Mouse (Mus musculus) liver, embryonic 16.5 days (tissue): ENCODE measurements around the gene Xcl1. TPM values are rescaled to one million over a fixed set of nuclear protein-coding genes. Genes with fewer than 3 reads are reported as not detected.
"Not testable (repeated sequence)": the region's sequence is repeated elsewhere in the genome, so short reads cannot be mapped to it uniquely, and the experiment has no call there.

Experiments used
- ATAC-seq: fragments of 200-750 bp; cut with Nextera tagmentation; 2 replicates; pipeline ENCODE4 v1.8.0; 2017; ENCODE audit warnings: low read depth, mild to moderate bottlenecking, moderate number of reproducible peaks, moderate library complexity
- H3K27ac ChIP-seq: fragments of 300-500 bp; sonication (generic); 2 replicates; pipeline ENCODE4 v1.5.1; 2014; ENCODE audit warnings: mild to moderate bottlenecking, low read length
- H3K27me3 ChIP-seq: fragments of 300-500 bp; sonication (generic); 2 replicates; pipeline ENCODE4 v1.6.1; 2014; ENCODE audit warnings: low read depth, low read length, mixed read lengths; ENCODE audit not compliant: control insufficient read depth, insufficient read depth
- H3K36me3 ChIP-seq: fragments of 300-500 bp; sonication (generic); 2 replicates; pipeline ENCODE4 v1.6.1; 2014; ENCODE audit warnings: mild to moderate bottlenecking; ENCODE audit not compliant: control insufficient read depth, insufficient read depth
- H3K4me1 ChIP-seq: fragments of 300-500 bp; sonication (generic); 2 replicates; pipeline ENCODE4 v1.6.1; 2014; ENCODE audit warnings: low read depth, low read length, mixed read lengths; ENCODE audit not compliant: control insufficient read depth
- H3K4me2 ChIP-seq: fragments of 300-500 bp; sonication (generic); 2 replicates; pipeline ENCODE4 v1.6.1; 2014; ENCODE audit warnings: low read depth, low read length, mixed read lengths
- H3K4me3 ChIP-seq: fragments of 300-500 bp; sonication (generic); 2 replicates; pipeline ENCODE4 v1.5.1; 2014; ENCODE audit warnings: low read depth, mild to moderate bottlenecking, low read length
- H3K9ac ChIP-seq: fragments of 300-500 bp; sonication (generic); 2 replicates; pipeline ENCODE4 v1.6.1; 2014; ENCODE audit warnings: low read depth, low read length
- H3K9me3 ChIP-seq: fragments of 300-500 bp; sonication (generic); replicated peaks from 2 replicates; pipeline ENCODE4 v1.6.1; 2016; ENCODE audit warnings: low read length; ENCODE audit not compliant: control insufficient read depth
- WGBS: fragments of 180-500 bp; shearing (Covaris S2); extraction: QIAGEN DNeasy Blood & Tissue Kit; methylation state at CpG from one replicate; pipeline ENCODE4 v1.1.7; 2014; ENCODE audit not compliant: insufficient replicate concordance; 5-methylcytosine and 5-hydroxymethylcytosine counted together
- polyA plus RNA-seq: library from polyadenylated mRNA; unstranded; fragments of >200 nt; fragmentation: Nextera tagmentation; extraction: Ambion mirVana; gene quantifications from 2 replicates; pipeline ENCODE4 v1.2.1, GENCODE M21; 2015

Xcl1 gene
- not detected in 2 replicates for polyA plus RNA-seq

DNA sequence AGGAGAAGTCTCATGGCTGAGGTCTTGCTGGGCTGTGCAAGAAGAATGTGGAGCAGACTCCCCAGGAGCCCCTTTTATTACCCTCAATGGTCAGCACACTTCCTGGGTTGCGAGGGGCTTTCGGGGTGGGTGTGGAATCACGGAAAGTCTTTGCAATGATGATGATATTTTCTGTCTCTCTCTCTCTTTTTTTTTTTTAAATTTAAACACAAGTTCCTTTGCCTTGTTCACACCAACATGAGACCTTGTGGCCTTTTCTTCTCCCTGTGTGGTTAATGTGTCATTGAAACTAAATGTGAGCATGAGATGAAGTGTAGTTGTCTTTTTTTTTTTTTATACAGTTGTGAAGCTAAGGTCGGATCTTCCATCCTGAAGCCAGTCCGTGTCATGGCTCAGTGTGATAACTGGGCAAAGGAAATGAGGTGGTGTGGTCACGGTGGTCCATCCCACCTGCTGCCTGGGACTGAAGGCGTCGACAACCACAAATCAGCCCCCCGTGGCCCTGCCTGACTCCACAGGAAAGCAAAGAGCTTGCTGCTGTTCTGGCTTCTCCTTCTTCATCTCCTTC is at the start of gene Xcl1:
TSS of gene Xcl1 (minus strand) at position 51 of the 568 bp plus-strand sequence.
- 33% methylated on average over 9 of the region's 9 CpGs for WGBS
- ATAC-seq = no peak

DNA sequence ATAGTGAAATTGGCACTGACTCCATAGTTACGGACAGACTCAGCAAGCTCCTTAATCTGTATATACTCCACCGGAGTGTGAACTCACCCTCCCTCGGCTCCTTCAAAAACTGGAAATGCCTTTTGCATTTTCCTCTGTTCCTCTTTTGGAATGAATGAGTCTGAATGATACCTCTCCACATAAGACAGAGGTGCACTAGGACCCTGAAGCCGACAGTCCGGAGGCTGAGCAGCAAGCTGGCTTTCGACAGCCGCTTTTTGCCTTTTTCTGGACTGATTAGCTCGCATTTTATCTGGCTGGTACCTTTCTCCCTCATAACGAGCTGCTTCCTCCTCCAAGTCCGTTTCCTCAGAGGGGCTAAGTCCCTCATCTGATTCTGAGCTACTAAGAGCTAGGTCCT is 49.4 kb upstream of the Xcl1 start:
- not testable (repeated sequence) for H3K4me2 ChIP-seq, H3K9ac ChIP-seq, ATAC-seq, H3K4me3 ChIP-seq, H3K27ac ChIP-seq, H3K27me3 ChIP-seq, H3K36me3 ChIP-seq, H3K9me3 ChIP-seq, H3K4me1 ChIP-seq
- WGBS = 67% methylated on average over 10 of the region's 10 CpGs

More for the DNA sequence above, at the start of gene Xcl1:
- H3K27me3 ChIP-seq = no peaks in the 10 kb centered on the region
- no peaks in the 10 kb centered on the region for H3K4me1 ChIP-seq
- H3K27ac ChIP-seq = no peak within 1 kb of the TSS
- H3K9me3 ChIP-seq = no peaks in the 10 kb centered on the region
- no peak within 1 kb of the TSS for H3K4me2 ChIP-seq
- H3K36me3 ChIP-seq = no peaks in the 10 kb centered on the region
- no peak within 1 kb of the TSS for H3K4me3 ChIP-seq
- no peak within 1 kb of the TSS for H3K9ac ChIP-seq

DNA sequence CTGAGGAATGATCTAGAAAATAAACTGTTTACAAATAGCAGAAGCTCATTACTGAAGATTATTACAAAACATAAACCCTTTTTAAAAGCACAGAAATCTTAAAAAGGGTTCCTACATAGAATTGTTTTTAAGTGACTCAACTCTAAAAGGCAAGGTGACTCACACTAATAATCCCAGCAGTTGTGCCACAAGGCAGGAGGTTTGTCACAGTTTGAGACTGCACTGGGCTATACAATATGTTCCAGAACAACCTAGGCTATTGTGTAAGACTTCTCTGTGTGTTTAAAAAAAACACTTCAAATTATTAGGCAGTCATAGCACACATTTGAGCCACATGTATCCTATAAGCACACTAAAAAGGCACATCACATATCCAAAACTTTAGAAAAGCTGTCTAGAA is 42.0 kb upstream of the Xcl1 start:
- Histone ChIP-seq H3K4me3 (no peak overlapping the region), H3K27me3 (no peaks in the 10 kb centered on the region), H3K4me2 (no peak overlapping the region), H3K9ac (no peak overlapping the region), H3K27ac (no peak overlapping the region), H3K36me3 (no peaks in the 10 kb centered on the region), H3K9me3 (no peaks in the 10 kb centered on the region), H3K4me1 (no peaks in the 10 kb centered on the region)
- no peak for ATAC-seq

DNA sequence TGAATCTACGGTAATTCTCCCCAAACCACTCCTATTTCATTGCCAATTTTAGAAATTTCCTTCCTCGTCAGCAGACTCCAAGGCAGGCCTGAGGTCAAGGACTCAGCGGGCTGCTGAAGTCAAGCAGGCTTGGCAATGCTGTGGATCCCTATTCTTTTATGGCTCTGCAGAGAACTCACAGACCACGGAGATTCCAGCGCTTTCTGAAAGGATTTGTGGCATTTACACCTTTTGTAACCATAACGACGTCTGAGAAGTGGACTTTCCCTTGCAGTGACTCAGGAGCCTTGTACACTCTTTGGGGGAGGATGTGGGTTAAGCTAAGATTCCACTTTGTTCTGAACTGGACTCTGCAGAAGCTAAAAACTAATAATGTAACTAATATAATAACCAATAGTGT is 40.4 kb upstream of the Xcl1 start:
- H3K4me2 ChIP-seq = no peak overlapping the region
- no peak overlapping the region for H3K9ac ChIP-seq
- no peak overlapping the region for H3K4me3 ChIP-seq
- H3K9me3 ChIP-seq = no peaks in the 10 kb centered on the region
- H3K27ac ChIP-seq = no peak overlapping the region
- 48% methylated on average over 7 of the region's 7 CpGs for WGBS
- H3K36me3 ChIP-seq = no peaks in the 10 kb centered on the region
- no peak for ATAC-seq
- H3K4me1 ChIP-seq = no peaks in the 10 kb centered on the region
- H3K27me3 ChIP-seq = no peaks in the 10 kb centered on the region

DNA sequence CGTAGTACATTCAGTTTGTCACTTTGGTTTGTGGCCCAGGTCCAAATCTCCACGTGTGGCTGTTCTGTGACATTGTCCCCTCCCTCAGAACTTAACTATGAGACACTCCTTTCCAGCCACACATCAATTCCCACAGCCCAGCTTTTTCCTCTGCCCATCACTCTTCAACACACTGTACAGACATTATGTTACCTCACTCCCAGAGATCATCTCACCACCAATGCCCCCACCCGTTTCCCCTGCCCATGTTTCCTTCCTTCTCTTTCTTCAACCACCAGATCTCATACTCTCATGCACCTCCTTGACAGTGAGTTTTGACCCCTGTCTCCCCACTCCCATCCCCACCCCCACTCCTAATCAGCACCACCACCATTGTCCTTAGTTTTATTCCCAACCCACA is 39.9 kb upstream of the Xcl1 start:
- no peak overlapping the region for H3K27ac ChIP-seq
- no peaks in the 10 kb centered on the region for H3K36me3 ChIP-seq
- ATAC-seq = no peak
- no peak overlapping the region for H3K4me2 ChIP-seq
- H3K27me3 ChIP-seq = no peaks in the 10 kb centered on the region
- 34% methylated on average over 3 of the region's 3 CpGs for WGBS
- H3K4me3 ChIP-seq = no peak overlapping the region
- no peaks in the 10 kb centered on the region for H3K9me3 ChIP-seq
- H3K9ac ChIP-seq = no peak overlapping the region
- no peaks in the 10 kb centered on the region for H3K4me1 ChIP-seq

DNA sequence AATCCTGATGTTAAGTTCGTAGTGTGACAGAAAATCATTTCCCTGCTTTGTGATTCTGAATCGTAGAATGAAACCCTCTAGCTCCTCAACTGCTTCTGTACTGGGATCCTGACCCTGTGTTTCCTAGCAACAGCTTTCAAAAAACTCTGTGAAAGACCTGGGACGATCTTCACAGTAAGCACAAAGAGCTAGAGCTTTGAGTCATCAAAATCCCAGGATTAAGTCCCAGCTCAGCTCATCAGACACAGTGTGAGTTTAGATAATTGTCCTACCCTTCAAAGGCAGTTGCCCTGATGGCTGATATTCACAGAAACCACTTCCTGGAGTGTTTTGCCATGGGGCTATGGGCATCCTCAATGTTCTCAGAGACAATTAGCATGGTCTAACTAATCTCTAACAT is 38.5 kb upstream of the Xcl1 start:
- Histone ChIP-seq H3K4me1 (no peaks in the 10 kb centered on the region), H3K4me2 (no peak overlapping the region), H3K4me3 (no peak overlapping the region), H3K27ac (no peak overlapping the region), H3K36me3 (no peaks in the 10 kb centered on the region), H3K9me3 (no peaks in the 10 kb centered on the region), H3K27me3 (no peaks in the 10 kb centered on the region), H3K9ac (no peak overlapping the region)
- WGBS = 39% methylated on average over 3 of the region's 3 CpGs
- ATAC-seq = no peak

DNA sequence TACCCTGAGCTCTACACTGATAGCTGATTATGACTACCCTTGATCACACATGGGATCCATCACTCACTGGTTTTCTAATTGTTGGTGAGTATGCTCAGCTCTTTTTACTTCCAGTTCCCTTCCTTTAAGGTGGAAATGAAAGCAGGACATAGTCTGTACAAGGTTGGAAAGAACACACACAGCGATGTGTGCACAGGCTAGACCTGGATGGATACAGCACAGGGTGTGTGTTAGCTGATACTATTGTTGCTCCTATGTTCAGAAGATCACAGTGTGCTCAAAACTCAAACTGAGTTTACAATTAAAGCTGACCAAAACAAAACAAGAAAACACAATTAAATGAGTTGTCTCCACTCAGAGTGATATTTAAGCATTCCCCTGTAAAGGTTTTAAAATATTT is 38.0 kb upstream of the Xcl1 start:
- no peak for ATAC-seq
- Histone ChIP-seq H3K27ac (no peak overlapping the region), H3K4me3 (no peak overlapping the region), H3K27me3 (no peaks in the 10 kb centered on the region), H3K4me2 (no peak overlapping the region), H3K9me3 (no peaks in the 10 kb centered on the region), H3K9ac (no peak overlapping the region), H3K4me1 (no peaks in the 10 kb centered on the region), H3K36me3 (no peaks in the 10 kb centered on the region)
- WGBS = 62% methylated on average over 1 of the region's 1 CpGs

DNA sequence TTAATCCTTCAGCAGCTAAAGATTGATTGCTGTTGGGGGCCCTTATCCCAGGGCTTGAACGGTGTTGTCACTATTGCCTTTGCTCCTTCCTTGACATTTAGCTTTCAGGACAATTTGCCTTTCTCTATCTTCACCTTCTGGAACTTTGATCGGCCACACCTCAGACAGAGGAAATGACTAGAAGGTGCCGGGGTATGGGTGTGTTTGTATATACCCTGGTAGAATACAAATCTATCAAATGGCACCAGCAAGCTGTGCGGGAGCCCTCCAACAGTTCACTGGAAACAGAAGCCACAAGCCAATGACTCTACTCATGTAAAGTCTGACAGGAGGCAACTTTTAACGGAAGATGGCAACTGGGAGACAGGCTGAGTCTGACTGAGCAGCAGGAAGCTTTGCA is 37.4 kb upstream of the Xcl1 start:
- no peak overlapping the region for H3K4me2 ChIP-seq
- H3K27me3 ChIP-seq = no peaks in the 10 kb centered on the region
- no peaks in the 10 kb centered on the region for H3K9me3 ChIP-seq
- no peak overlapping the region for H3K9ac ChIP-seq
- no peak for ATAC-seq
- H3K4me3 ChIP-seq = no peak overlapping the region
- H3K27ac ChIP-seq = no peak overlapping the region
- WGBS = 62% methylated on average over 5 of the region's 5 CpGs
- H3K36me3 ChIP-seq = no peaks in the 10 kb centered on the region
- no peaks in the 10 kb centered on the region for H3K4me1 ChIP-seq

DNA sequence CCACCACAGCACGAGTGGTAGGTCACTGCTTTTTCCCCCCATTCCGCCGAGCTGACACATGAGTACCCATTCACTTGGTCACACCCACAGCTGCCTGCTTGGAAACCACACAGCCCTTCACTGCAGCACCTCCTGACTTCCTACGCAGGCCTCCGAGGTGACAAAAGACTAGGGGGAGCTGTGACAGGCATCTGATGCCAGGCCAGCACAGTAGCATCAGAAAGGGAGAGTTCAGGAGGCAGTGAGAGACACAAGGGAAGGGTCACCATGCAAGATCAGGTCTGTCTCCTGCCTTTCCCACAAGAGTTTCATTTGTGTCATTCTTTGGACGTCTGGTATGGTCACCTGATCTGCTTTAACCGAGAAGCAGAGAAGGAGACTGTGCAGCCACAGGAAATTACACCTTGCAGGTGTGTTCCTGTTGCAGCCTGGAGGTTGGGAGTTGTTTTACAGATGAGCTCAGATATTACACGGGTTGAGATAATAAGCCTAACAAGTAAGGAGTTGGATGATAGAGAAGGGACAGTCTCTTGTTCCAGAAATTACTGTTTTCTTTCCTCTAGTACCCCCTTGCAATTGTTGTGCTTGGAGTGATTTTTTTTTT is 30.9 kb upstream of the Xcl1 start:
- no peaks in the 10 kb centered on the region for H3K27me3 ChIP-seq
- no peaks in the 10 kb centered on the region for H3K4me1 ChIP-seq
- WGBS = 18% methylated on average over 8 of the region's 8 CpGs
- H3K4me3 ChIP-seq = no peak overlapping the region
- H3K9me3 ChIP-seq = no peaks in the 10 kb centered on the region
- H3K9ac ChIP-seq = no peak overlapping the region
- H3K4me2 ChIP-seq = no peak overlapping the region
- H3K36me3 ChIP-seq = no peaks in the 10 kb centered on the region
- no peak for ATAC-seq
- no peak overlapping the region for H3K27ac ChIP-seq
